Comparison of ENCODE assay signal across 8 mouse cellular contexts in the genomic region with DNA sequence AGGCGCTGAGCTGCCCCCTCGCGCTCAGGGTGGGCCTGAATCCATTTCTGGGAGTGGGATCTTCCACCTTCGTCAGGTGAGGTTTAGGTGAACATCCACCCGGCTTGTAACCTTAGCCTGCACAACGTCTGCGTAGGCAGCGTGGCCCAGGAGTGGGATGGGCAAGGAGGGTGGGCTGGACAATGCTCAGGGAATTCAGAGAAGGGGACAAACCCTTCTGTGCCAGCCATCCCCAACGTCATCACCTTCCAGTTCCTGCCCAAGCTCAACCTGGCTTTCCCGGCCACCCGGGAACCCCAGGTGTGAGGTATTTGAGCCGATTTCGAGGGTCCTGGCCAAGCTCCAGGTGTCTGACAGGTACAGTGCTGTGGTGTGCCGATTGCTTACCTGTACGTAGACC. TPM values are rescaled to one million over a fixed set of nuclear protein-coding genes. Genes with fewer than 3 reads are reported as not detected.
DNase-seq lines count a peak whose midpoint lies in the region; ATAC-seq and TF ChIP-seq lines count a peak whose summit lies in the region.

No protein-coding gene starts in this region.

- no peaks in the 10 kb centered on the region for H3K9me3 ChIP-seq in lung, postnatal 0 days (ENCODE audit: low read length)
- no peaks in the 10 kb centered on the region for H3K9me3 ChIP-seq in hindbrain, embryonic 12.5 days (replicated peaks)
- no peaks in the 10 kb centered on the region for H3K9me3 ChIP-seq in midbrain, embryonic 13.5 days

- H3K4me3 ChIP-seq in lung, postnatal 0 days (ENCODE audit: low read depth, low read length): peak overlapping the region; percentile 70
- peak overlapping the region; percentile 69 for H3K4me3 ChIP-seq in cortical plate, adult 2 months (ENCODE audit: insufficient read depth, low read length)
- peak overlapping the region; percentile 83 for H3K4me3 ChIP-seq in hindbrain, embryonic 12.5 days
- peak overlapping the region; percentile 93 for H3K4me3 ChIP-seq in midbrain, embryonic 13.5 days (replicated peaks)

- H3K4me2 ChIP-seq in lung, postnatal 0 days (replicated peaks; ENCODE audit: low read depth, low read length): peak overlapping the region; percentile 93
- peak overlapping the region; percentile 97 for H3K4me2 ChIP-seq in hindbrain, embryonic 12.5 days (replicated peaks)
- H3K4me2 ChIP-seq in midbrain, embryonic 13.5 days (replicated peaks): peak overlapping the region; percentile 86

- TF ChIP-seq EP300 in lung, postnatal 0 days (IDR thresholded peaks at IDR 0.05): no peak

- H3K9ac ChIP-seq in lung, postnatal 0 days (replicated peaks; ENCODE audit: low read depth): peak overlapping the region; percentile 70
- H3K9ac ChIP-seq in hindbrain, embryonic 12.5 days: peak overlapping the region; percentile 94
- peak overlapping the region; percentile 95 for H3K9ac ChIP-seq in midbrain, embryonic 13.5 days (replicated peaks)

- H3K27me3 ChIP-seq in lung, postnatal 0 days (replicated peaks; ENCODE audit: insufficient read depth, low read length): no peaks in the 10 kb centered on the region
- H3K27me3 ChIP-seq in hindbrain, embryonic 12.5 days: no peaks in the 10 kb centered on the region
- H3K27me3 ChIP-seq in midbrain, embryonic 13.5 days: no peaks in the 10 kb centered on the region

- peaks cover 4% of the 10 kb centered on the region for H3K4me1 ChIP-seq in lung, postnatal 0 days (ENCODE audit: insufficient read depth, low read depth, low read length)
- H3K4me1 ChIP-seq in cortical plate, adult 2 months (ENCODE audit: control insufficient read depth, insufficient read depth, low read length): peaks cover 4% of the 10 kb centered on the region; the same call in 1 of the 2 replicates
- H3K4me1 ChIP-seq in hindbrain, embryonic 12.5 days: peaks cover 19% of the 10 kb centered on the region
- peaks cover 29% of the 10 kb centered on the region for H3K4me1 ChIP-seq in midbrain, embryonic 13.5 days (replicated peaks)

- ATAC-seq in lung, postnatal 0 days: peak; percentile 4
- peak; percentile 30; the same call in 1 of the 2 replicates for ATAC-seq in hindbrain, embryonic 12.5 days (ENCODE audit: low FRiP score)
- peak; percentile 53 for ATAC-seq in midbrain, embryonic 13.5 days

- H3K36me3 ChIP-seq in lung, postnatal 0 days (ENCODE audit: insufficient read depth, low read length): peaks cover 20% of the 10 kb centered on the region; the same call in 1 of the 2 replicates
- H3K36me3 ChIP-seq in hindbrain, embryonic 12.5 days: peaks cover 41% of the 10 kb centered on the region
- H3K36me3 ChIP-seq in midbrain, embryonic 13.5 days: peaks cover 41% of the 10 kb centered on the region

- peak; percentile 14 for DNase-seq in lung, postnatal 0 days (ENCODE audit: low spot score)
- DNase-seq in lung, postnatal 4 days: no peak
- no peak for DNase-seq in adrenal gland, adult 8-10 months
- DNase-seq in right cerebral cortex, postnatal 25 days: no peak
- DNase-seq in embryo, embryonic 9.5 days (ENCODE audit: extremely low spot score): no peak

- TF ChIP-seq CTCF in lung, postnatal 0 days (IDR thresholded peaks at IDR 0.05): no peak
- TF ChIP-seq CTCF in cortical plate, adult 2 months (IDR thresholded peaks at IDR 0.05; ENCODE audit: extremely low read depth, insufficient read depth, low read length): no peak

- TF ChIP-seq POLR2A in cortical plate, adult 2 months (IDR thresholded peaks at IDR 0.05; ENCODE audit: extremely low read depth, insufficient read depth, low read length): no peak

- WGBS in lung, postnatal 0 days: 3% methylated on average over 14 of the region's 15 CpGs
- WGBS in hindbrain, embryonic 12.5 days: 11% methylated on average over 15 of the region's 15 CpGs
- 12% methylated on average over 15 of the region's 15 CpGs for WGBS in midbrain, embryonic 13.5 days

- H3K27ac ChIP-seq in lung, postnatal 0 days (ENCODE audit: low read length): peak overlapping the region; percentile 75
- 0 out of 2 replicates have a peak overlapping the region, but pooled peaks have one; percentile 26 for H3K27ac ChIP-seq in cortical plate, adult 2 months (ENCODE audit: insufficient read depth, low read length)
- peak overlapping the region; percentile 81 for H3K27ac ChIP-seq in hindbrain, embryonic 12.5 days
- H3K27ac ChIP-seq in midbrain, embryonic 13.5 days: peak overlapping the region; percentile 88

RNA-seq across cellular contexts. Expression of gene Hyou1, which starts 0.6 kb away (rescaled TPM):
- 11.1 and 11.4 TPM in 2 replicates for polyA plus RNA-seq in lung, postnatal 0 days (2015; fragmentation: Nextera tagmentation; extraction: Ambion mirVana)
- polyA plus RNA-seq in cortical plate, adult 2 months (2012; rRNA removed): 55.4 and 56.7 TPM in 2 replicates
- 35.8 and 39.1 TPM in 2 replicates for polyA plus RNA-seq in hindbrain, embryonic 12.5 days (2016; fragmentation: Nextera tagmentation; extraction: Ambion mirVana)
- polyA plus RNA-seq in midbrain, embryonic 13.5 days (2015; fragmentation: Nextera tagmentation; extraction: Ambion mirVana): 28.1 and 28.4 TPM in 2 replicates
- total RNA-seq in adrenal gland, adult 8-10 months (2022): 100 to 1,000 TPM; 199 to 239 (median 228) TPM

RNA-seq across cellular contexts. Expression of gene Slc37a4, which starts 16.8 kb away (rescaled TPM):
- polyA plus RNA-seq in lung, postnatal 0 days (2015; fragmentation: Nextera tagmentation; extraction: Ambion mirVana): 14.7 and 17.7 TPM in 2 replicates
- polyA plus RNA-seq in cortical plate, adult 2 months (2012; rRNA removed): 49.9 and 58.8 TPM in 2 replicates
- 38.7 TPM in 2 replicates for polyA plus RNA-seq in hindbrain, embryonic 12.5 days (2016; fragmentation: Nextera tagmentation; extraction: Ambion mirVana)
- 34.7 and 35.9 TPM in 2 replicates for polyA plus RNA-seq in midbrain, embryonic 13.5 days (2015; fragmentation: Nextera tagmentation; extraction: Ambion mirVana)
- total RNA-seq in adrenal gland, adult 8-10 months (2022): 10 to 100 TPM; 18.2 to 27.8 (median 23.5) TPM

RNA-seq across cellular contexts. Expression of gene Vps11, which starts 18.4 kb away (rescaled TPM):
- 24.5 and 26.1 TPM in 2 replicates for polyA plus RNA-seq in lung, postnatal 0 days (2015; fragmentation: Nextera tagmentation; extraction: Ambion mirVana)
- polyA plus RNA-seq in cortical plate, adult 2 months (2012; rRNA removed): 42.2 and 43.2 TPM in 2 replicates
- 35.2 and 36.2 TPM in 2 replicates for polyA plus RNA-seq in hindbrain, embryonic 12.5 days (2016; fragmentation: Nextera tagmentation; extraction: Ambion mirVana)
- polyA plus RNA-seq in midbrain, embryonic 13.5 days (2015; fragmentation: Nextera tagmentation; extraction: Ambion mirVana): 41.2 and 41.6 TPM in 2 replicates
- 10 to 100 TPM; 78.0 to 91.8 (median 85.8) TPM for total RNA-seq in adrenal gland, adult 8-10 months (2022)

RNA-seq across cellular contexts. Expression of gene Rps25, which starts 27.1 kb away (rescaled TPM):
- polyA plus RNA-seq in lung, postnatal 0 days (2015; fragmentation: Nextera tagmentation; extraction: Ambion mirVana): 1,758 and 2,031 TPM in 2 replicates
- 559 and 574 TPM in 2 replicates for polyA plus RNA-seq in cortical plate, adult 2 months (2012; rRNA removed)
- 1,265 and 1,340 TPM in 2 replicates for polyA plus RNA-seq in hindbrain, embryonic 12.5 days (2016; fragmentation: Nextera tagmentation; extraction: Ambion mirVana)
- polyA plus RNA-seq in midbrain, embryonic 13.5 days (2015; fragmentation: Nextera tagmentation; extraction: Ambion mirVana): 1,334 and 1,353 TPM in 2 replicates
- total RNA-seq in adrenal gland, adult 8-10 months (2022): 1,000 to 10,000 TPM; 1,115 to 1,314 (median 1,244) TPM

RNA-seq across cellular contexts. Expression of gene Trappc4, which starts 27.5 kb away (rescaled TPM):
- 133 and 136 TPM in 2 replicates for polyA plus RNA-seq in lung, postnatal 0 days (2015; fragmentation: Nextera tagmentation; extraction: Ambion mirVana)
- 83.8 and 88.1 TPM in 2 replicates for polyA plus RNA-seq in cortical plate, adult 2 months (2012; rRNA removed)
- polyA plus RNA-seq in hindbrain, embryonic 12.5 days (2016; fragmentation: Nextera tagmentation; extraction: Ambion mirVana): 256 and 259 TPM in 2 replicates
- polyA plus RNA-seq in midbrain, embryonic 13.5 days (2015; fragmentation: Nextera tagmentation; extraction: Ambion mirVana): 357 and 364 TPM in 2 replicates
- total RNA-seq in adrenal gland, adult 8-10 months (2022): 100 to 1,000 TPM in 2 of 4 experiments, 10 to 100 TPM in 2; 86.0 to 116 (median 98.3) TPM

Comparison
In these comparisons a context has a peak if more than half of its experiments do, and no peak if none do; other contexts are left out.
1. H3K27ac ChIP-seq: peak in every context shown above with its lines; median percentile 88 in midbrain, embryonic 13.5 days; 81 in hindbrain, embryonic 12.5 days; 75 in lung, postnatal 0 days; 26 in cortical plate, adult 2 months.